Comparison of ENCODE assay signal across 21 mouse cellular contexts in the genomic region with DNA sequence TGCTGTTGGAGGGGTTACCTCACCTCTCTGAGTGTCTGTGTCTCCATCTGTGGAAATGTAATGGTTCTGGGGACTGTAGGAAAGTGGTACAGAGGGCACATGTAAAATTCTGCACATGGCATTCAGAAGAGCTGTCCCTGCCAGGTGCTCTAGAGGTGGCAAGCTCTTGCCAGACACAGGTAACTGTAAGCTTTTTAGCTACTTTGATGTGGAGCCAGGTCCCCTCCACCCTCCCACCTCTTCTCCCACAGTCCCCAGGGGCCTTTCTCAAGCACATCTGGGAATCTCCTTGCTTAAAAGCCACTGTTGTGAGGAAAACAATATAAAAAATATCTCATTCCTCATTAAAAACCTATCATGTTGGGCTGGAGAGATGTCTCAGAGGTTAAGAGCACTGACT.
"Had no signal": no experiment of that assay in that cellular context is flagged by ENCODE, and none has a peak within 500 bp of the region (broad histone marks: within the 10 kb centered on the region; RNA-seq: fewer than 3 reads in every experiment).

No protein-coding gene starts in this region.

- H3K27ac ChIP-seq: embryonic facial prominence, embryonic 10.5 days; embryonic facial prominence, embryonic 12.5 days; embryonic facial prominence, embryonic 13.5 days; embryonic facial prominence, embryonic 15.5 days; forebrain, embryonic 10.5 days; forebrain, embryonic 12.5 days; forebrain, embryonic 13.5 days; forebrain, embryonic 15.5 days; gastrocnemius, adult 2 months had no signal

- H3K27me3 ChIP-seq: embryonic facial prominence, embryonic 12.5 days; embryonic facial prominence, embryonic 13.5 days; embryonic facial prominence, embryonic 15.5 days; forebrain, embryonic 12.5 days; forebrain, embryonic 13.5 days; forebrain, embryonic 15.5 days had no signal

- H3K36me3 ChIP-seq: embryonic facial prominence, embryonic 10.5 days; embryonic facial prominence, embryonic 12.5 days; embryonic facial prominence, embryonic 13.5 days; embryonic facial prominence, embryonic 15.5 days; forebrain, embryonic 10.5 days; forebrain, embryonic 12.5 days; forebrain, embryonic 15.5 days had no signal

- H3K9me3 ChIP-seq: embryonic facial prominence, embryonic 10.5 days; embryonic facial prominence, embryonic 12.5 days; embryonic facial prominence, embryonic 13.5 days; embryonic facial prominence, embryonic 15.5 days; forebrain, embryonic 10.5 days; forebrain, embryonic 12.5 days; forebrain, embryonic 13.5 days; forebrain, embryonic 15.5 days had no signal

- ATAC-seq: forebrain, embryonic 13.5 days; forebrain, embryonic 14.5 days; forebrain, embryonic 15.5 days; forebrain, embryonic 16.5 days; forebrain, postnatal 0 days had no signal

- H3K4me1 ChIP-seq: embryonic facial prominence, embryonic 10.5 days; embryonic facial prominence, embryonic 12.5 days; embryonic facial prominence, embryonic 13.5 days; embryonic facial prominence, embryonic 15.5 days had no signal

- H3K4me3 ChIP-seq: embryonic facial prominence, embryonic 10.5 days; embryonic facial prominence, embryonic 12.5 days; embryonic facial prominence, embryonic 13.5 days; embryonic facial prominence, embryonic 15.5 days; erythroblast, embryonic 14.5 days; forebrain, embryonic 10.5 days; forebrain, embryonic 12.5 days; forebrain, embryonic 13.5 days; forebrain, embryonic 15.5 days; gastrocnemius, adult 2 months had no signal

- H3K4me2 ChIP-seq: embryonic facial prominence, embryonic 12.5 days; embryonic facial prominence, embryonic 13.5 days; embryonic facial prominence, embryonic 15.5 days; forebrain, embryonic 12.5 days; forebrain, embryonic 13.5 days; forebrain, embryonic 15.5 days had no signal

- DNase-seq: cerebellum, adult 8-10 months; cerebellum, adult 9-10 months; embryo, embryonic 11 days; forebrain, postnatal 0 days; gastrocnemius, adult 2 months; gastrocnemius, postnatal 10 days; gastrocnemius, postnatal 14 days; gastrocnemius, postnatal 25 days; gastrocnemius, postnatal 36 days; heart, adult 18-20 months had no signal

- H3K9ac ChIP-seq: embryonic facial prominence, embryonic 12.5 days; embryonic facial prominence, embryonic 13.5 days; embryonic facial prominence, embryonic 15.5 days; forebrain, embryonic 12.5 days; forebrain, embryonic 13.5 days; forebrain, embryonic 15.5 days; forebrain, postnatal 0 days had no signal
